Mouse (Mus musculus): ENCODE data around the gene Hivep2. TPM values are rescaled to one million over a fixed set of nuclear protein-coding genes. Genes with fewer than 3 reads are reported as not detected.

The Hivep2 gene
- 100 to 1,000 TPM; 208 to 218 TPM for total RNA-seq (2021)
- long read RNA-seq, experiment 1, full-length matches to known transcripts, result 2 of 64 reads
- long read RNA-seq, experiment 1, partial matches to known transcripts, result 22 of 64 reads
- long read RNA-seq, experiment 1, other reads (novel, unspliced or antisense), result 40 of 64 reads
- long read RNA-seq, experiment 2, partial matches to known transcripts, result 9 of 33 reads
- long read RNA-seq, experiment 2, other reads (novel, unspliced or antisense), result 24 of 33 reads

DNA sequence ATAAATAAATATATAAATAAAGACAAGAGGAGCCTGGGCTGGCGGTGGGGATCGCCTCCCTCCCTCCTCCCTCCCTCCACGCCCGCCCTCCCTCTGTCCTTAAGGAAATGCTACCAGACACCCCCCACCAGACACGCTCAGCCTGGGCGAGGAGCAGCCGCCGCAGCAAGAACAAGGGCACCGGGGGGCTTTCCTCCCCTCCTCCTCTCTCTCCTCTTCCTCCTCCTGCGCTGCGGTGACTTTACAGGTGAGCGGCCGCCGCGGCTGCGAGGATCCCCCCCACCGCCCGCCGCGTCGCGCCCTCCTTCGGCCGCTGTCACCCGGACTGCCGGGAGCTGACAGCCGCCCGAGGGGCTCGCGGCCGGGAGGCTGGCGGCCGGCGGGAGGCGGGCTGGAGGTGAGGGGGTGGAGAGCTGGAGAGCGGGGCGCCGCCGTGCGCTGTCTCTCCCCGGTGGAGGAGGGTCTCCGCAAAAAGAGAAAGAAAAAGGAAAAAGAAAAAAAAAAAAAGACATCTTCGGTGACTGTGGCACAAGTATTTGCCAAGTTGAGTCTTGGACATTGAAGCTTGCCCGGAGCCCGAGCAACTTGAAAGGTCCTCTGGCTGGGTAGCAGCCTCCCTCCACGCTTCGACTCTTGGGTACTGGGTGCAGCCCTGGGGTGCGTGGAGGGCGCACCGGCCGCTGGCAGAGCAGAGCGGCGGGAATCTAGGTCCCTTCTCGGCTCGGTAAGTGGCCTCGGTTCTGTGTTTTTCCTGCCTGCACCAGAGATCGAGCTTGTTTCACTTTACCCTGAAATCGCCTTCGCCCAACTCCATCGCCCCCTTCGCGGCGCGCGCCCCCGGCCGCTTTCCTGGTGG lies at the start of gene Hivep2:
Gene Hivep2 (plus strand): TSS at position 102 of the 856 bp plus-strand sequence.
- peak; percentile 28 to 64 for DNase-seq (ENCODE audit: low spot score in 2 of 2)

DNA sequence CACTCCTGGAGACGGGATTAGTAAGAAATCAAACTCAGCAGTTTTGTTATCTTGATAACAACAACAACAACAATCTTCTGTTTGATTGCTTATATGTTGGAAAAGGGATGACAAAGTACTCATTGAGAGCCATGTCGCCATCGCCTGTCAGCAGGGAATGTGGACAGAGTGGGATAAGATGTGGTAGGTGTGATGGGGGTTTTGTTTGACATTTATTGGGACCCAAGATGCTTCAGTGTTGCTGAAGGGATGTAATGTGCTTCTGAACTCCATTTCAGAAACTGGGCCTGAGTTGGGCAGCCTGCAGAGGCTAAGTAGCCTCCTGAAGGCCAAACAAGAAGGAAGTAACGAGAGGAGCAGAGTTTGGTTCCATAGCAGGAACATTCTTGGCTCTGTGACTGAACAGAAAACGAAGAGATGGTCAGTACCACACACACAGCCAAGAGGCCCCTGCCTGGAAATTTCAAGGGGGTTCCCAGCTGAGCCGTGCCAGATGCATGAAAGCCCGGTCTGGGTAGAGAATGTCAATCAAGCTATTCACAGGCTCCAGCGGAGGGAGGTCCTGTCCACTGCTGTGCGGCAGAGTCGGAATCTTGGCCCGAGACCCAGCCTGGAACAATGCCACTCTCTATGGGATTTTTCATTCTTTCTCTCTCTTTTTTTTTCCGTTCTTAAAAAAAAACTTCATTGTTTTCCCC lies 49.1 kb upstream of the Hivep2 start:
- peak; percentile 5 to 13 for DNase-seq (ENCODE audit: low spot score in 2 of 2)

DNA sequence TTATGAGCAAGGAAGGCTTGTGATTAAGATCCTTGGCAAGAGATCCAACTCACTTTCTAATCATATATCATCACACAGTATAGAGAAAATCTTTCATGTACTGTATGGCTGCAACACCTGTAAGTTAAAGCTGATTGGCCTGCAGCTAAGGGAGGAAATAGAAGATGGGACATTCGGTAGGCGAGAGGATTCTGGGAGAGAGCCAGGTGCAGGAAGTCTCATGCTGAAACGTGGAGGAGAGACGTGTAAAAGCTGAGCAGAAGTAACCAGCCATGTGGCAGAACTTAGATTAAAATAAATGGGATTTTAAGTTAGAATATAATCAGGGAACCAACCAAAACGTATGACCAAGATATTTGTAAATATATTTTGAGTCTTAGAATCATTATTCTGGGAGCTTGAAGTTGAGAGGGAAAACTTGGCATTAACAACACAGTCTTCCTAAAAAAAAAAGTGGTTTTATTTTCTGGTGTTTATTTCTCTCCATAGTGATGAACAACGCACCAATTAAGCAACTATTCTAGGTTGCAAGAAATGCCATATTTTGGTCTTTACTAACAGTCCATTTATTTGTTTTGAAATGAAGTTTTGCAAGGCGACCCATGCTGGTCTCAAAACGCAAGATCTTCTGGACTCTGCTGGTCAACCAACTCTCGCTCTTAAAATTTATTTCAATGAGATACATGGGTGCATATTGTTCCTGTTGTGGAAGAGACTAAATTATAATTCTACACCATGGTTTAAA lies 44.1 kb upstream of the Hivep2 start:
- DNase-seq (ENCODE audit: low spot score in 2 of 2), result no peak

DNA sequence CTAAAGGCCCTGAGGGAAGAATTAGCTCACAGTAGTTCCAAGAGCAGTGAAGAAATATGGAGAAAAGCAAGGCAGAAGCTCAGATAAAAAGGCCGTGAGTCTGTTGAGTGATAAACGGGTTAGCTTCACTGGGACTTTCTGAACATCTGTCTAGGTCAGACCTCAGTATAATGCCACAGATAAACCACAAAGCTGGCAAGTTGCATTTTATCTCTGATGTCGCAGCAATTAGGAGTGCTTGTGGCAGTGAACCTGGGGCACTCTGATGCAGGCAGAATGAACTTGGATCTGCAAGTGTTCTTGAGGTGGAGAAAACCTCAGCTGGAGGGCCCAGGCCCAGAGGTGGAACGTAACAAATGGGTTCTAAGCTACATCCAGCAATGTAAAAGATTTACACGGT lies 36.6 kb upstream of the Hivep2 start:
- no peak for DNase-seq (ENCODE audit: low spot score in 2 of 2)

DNA sequence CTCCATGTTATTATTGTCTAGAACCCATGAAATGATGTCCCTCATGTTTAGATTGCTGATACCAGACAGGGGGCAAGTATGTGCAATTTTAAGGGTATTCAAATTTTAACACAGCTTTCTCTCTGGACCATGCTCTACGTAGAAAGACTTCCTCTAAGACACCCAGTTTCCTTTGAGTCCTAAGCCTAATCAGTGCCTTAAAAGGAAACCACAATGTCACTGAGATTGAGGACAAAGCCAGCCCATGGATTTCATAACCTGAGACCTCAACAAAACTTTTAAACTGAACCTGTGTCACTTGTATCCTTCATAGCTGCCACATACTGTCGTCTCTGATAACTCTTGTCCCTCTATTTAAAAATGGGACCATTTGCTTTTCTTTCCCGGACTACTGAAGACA lies 33.7 kb upstream of the Hivep2 start:
- DNase-seq (ENCODE audit: low spot score in 2 of 2), result no peak

DNA sequence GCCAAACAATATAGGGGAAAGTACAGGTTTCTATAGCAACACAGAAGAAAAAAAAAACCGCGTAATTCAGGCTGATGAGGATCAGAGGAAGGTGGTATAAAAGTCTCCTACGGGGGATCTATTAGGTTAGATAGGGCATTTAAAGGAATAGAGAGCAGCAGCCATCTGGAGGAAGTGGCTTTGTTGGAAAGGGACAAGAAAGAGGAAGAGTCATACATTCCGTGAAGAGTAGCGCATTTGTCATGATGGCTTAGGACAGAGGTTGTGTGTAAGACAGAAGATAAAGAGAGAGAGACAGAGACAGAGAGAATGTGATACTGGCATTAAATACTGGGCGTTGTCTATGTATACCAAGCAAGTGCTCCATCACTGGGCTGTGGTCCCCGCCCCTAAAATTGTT lies 32.6 kb upstream of the Hivep2 start:
- DNase-seq (ENCODE audit: low spot score in 2 of 2), result no peak

DNA sequence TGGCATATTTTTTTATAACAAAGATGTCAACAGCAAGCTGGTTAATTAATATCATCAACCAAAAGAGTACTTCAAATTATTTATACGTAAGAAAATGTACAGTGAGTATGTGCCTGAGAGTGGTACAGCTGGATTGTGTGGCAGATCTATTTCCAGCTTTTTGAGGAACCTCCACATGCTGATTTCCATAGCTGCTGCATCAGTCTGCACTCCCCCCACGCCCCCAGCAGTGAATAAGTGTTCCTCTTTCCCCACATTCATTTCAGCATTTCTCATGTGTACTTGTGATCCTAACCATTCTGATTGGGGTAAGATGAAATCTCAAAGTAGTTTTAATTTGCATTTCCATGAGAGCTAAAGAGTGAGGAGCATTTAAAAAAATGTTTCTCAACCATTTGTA lies 30.2 kb upstream of the Hivep2 start:
- DNase-seq (ENCODE audit: low spot score in 2 of 2), result peak in 1 of 2 experiments; percentile 6

DNA sequence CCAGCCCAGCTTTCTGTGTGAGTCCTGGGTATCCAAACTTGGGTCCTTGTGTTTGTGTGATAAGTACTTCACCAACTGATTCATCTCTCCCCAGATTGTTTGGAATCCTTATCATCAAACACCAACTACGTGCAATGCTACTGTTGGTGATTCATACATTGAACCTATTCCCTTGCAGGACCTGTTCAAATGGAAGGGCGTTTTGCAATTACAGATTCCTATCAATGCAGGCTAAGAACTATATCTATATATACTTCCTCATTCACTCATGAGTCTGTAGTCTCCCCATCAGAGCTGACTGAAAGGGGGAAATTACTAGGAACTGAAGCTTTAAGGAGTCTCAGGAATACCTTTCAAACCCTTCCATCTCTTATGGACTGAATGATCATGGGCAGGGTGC lies 24.5 kb upstream of the Hivep2 start:
- no peak for DNase-seq (ENCODE audit: low spot score in 2 of 2)

DNA sequence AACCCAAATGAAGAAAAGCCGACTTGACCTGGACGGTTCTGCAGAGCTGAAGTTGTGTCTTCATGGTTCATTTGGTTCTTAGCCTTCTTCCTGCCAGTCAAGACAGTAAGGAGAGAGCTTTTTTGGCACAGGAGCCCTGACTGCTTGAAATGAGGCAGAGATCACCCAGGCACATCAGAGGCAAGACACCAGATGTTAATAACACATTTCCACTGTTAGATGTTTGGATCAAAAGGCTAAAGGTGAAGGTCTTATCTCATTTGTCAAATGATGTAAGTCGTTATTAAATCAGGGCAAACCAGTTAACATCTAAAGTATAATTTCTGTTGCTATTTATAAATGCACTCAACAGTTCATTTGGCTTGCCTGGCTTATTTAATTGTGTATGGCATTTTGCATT lies 22.2 kb upstream of the Hivep2 start:
- no peak for DNase-seq (ENCODE audit: low spot score in 2 of 2)

DNA sequence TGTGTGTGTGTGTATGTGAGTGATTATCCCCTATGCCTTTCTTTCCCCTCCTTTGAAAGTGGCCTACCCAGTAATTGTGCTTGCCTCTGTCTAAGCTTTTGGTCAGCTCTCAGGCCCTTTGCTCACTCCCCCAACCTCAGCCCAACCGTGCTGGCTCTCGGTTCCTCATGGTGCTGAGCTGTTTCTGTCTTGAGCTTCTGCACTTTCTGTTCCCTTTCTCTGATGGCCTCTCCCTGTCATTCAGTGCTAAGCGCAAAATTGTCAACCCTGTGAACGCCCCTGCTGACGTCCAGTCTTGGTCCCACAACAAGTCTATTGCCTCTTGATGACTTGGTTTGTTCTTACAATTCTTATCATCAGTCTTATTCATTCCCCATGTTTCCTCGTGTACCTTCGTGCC lies 19.4 kb upstream of the Hivep2 start:
- no peak for DNase-seq (ENCODE audit: low spot score in 2 of 2)

DNA sequence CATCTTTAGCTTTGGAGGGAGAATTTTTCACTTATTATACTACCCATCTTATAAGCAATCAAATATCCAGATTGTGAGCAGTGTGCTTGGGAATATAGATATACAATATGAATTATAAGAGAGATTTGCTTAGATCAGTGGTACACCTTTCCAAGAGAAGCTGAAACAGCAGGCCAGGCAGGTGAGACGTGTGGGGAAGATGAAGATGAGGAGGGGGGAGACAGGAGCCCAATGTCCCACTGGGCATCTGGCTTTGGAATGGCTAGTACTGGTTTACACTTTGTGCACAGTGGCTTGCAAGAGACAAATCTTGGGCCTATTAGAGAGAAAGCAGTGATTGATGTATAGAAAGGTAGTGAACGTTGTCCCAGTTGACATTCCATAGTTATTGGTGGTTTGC lies 2.9 kb upstream of the Hivep2 start:
- DNase-seq (ENCODE audit: low spot score in 2 of 2), result no peak

DNA sequence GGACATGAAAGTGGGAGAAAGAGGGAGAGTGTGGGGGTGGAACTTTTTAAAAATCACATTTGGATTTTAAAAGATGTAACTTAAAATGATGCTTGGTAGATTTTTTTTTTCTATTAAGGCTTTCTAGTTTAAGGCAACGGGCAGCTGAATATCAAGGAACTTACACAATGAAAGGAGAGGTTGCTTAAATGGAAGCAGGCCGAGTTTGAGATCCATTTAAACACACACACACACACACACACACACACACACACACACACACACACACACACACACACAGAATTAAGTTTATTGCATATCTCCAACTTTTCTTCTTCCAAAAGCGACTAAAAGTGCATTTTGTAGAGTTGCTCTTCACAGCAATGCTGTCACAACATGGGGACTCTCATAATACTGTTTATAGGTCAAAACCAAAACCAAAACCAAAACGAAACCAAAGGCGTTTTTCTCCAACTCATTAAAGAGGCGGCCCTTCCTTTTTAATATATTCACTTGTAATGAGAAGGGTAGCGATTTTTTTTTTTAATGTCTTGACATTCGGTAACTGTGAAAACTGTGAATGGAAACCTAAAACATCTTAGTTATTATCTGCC lies 1.9 kb upstream of the Hivep2 start:
- no peak for DNase-seq (ENCODE audit: low spot score in 2 of 2)

DNA sequence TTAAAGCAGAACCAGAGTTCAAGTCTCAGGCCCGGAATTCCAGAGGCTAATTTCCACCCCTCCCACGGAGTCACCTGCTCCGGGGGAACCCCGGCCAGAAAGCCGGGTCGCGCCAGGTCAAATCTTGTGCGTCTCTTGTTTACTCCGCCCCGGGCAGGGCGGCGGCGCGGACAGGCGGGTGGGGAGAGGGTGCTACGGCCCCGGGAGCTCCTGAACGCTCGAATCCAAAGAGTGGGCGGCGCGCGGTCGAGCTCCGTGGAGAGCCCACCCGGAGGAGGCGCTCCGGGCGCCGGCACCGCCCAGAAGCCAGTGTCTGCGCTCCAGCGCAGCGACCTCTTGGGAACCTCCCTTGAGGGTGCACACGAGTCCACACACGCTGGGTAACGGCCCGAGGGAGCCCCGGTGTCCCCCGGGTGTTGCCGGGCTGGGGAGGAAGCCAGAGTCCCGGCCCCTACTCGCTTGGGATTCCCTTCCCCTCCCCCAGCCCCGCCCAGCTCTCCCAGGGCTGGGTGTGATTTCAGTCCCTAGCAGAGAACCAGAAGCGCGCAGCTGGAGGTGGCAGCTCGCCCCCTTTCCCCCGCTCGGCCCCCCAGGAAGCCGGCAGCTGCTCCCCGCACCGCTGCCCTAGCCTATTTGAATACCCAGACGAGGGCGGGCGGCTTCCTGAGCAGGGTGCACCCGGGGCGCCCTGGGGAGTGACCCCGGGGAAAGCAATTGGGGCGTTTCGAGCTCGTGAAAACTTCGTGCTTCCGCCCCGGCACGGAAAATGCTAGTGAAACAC lies 1.2 kb upstream of the Hivep2 start:
- DNase-seq (ENCODE audit: low spot score in 2 of 2), result peak; percentile 65 to 79

DNA sequence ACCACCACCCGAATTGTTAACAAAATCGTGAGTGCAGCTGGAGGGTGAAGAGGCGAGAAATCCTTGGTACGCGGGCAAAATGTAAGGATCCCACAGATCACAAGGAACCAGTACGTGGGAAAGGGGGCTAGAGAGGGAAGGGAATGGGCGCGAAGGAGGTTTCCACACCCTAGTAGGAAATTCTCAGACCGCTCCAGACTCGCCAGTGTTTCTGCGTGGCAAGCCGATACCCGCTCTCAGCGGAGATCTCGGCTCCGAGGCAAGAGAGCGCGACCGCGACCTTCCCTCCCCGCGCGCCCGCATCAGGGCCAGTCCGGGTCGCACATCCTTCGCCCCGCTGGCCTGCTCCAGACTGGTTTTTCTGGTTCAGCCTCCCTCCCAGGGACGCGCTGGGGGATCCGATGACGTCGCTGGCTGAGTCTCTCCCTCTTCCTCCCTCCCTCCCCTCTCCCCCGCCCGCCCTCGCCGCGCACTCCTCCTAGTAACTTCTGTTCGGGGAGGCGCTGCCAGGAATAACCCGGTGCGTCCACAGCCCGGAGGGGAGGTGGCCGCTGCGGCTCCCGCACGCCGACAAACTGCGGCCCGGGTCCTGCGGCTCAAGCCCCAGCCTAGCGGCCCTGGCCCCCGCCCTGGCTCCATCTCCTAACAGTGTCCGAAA lies 430 bp upstream of the Hivep2 start:
- DNase-seq (ENCODE audit: low spot score in 2 of 2), result peak; percentile 84 to 88

DNA sequence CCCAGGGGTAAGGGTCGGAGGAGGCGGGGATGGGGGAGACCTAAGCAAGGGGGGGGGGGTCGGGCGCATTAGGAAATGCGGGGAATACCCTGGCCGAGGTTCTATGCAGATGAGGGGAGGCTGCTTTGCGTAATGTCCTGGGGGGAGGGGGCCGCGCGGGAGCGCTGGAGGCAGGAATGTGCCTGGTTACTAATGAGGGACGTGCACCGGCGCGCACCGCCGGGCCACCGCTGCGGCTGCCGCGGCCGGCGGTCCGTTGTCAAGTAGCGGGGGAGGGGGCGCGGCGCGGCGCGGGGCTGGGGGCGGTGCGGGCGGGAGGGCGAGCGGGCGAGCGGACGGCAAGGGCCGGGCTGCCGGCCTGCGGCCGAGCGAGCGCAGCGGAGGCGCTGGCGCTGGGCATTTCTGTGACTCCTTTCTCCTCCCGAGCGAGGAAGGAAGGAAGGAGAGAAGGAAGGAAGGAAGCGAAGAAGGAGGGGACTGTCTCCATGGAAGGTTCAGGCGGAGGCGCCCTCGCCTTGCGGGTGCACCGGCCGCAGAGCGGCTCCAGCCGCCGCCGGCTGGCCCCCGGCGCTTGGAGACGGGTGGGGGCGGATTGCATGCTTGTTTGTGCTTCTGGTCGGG lies 1.1 kb downstream of the Hivep2 start:
- peak; percentile 69 to 76 for DNase-seq (ENCODE audit: low spot score in 2 of 2)

DNA sequence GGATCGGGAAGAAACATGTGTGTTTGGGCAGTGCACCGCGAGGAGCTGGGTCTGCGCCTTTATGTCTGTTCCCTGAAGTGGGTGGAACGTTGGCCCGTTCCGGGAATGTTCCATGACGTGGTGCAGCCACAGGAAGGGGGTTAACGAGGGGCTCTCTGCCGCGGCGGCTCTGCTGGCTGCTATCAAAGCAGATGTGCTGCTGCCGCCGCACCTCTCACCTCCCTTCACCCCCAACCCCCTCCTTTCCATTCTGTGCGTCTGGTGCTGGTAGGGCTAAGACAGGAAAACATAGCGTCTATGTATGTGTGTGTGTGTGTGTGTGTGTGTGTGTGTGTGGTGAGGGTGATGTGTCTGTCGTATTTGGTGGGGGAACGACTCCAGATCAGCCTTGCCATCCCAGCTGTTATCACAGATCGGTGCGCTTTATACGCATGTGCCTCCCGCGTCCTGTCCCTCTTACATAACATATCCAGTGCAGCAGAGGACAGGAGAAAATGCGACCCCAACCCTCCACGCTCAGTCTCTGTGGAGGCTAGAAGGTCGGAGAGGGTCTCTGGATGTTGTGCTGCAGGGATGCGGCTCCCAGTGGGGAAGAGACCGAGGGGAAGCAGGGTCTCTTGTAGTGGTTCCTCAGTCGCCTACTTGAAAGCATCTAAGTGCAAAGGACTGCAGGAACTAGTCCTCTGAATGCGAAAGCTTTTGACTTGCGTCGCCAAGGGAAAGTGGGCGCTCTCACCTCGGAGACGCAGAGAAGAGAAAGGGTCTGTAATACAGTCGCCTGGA lies 1.8 kb downstream of the Hivep2 start:
- peak; percentile 71 to 80 for DNase-seq (ENCODE audit: low spot score in 2 of 2)

DNA sequence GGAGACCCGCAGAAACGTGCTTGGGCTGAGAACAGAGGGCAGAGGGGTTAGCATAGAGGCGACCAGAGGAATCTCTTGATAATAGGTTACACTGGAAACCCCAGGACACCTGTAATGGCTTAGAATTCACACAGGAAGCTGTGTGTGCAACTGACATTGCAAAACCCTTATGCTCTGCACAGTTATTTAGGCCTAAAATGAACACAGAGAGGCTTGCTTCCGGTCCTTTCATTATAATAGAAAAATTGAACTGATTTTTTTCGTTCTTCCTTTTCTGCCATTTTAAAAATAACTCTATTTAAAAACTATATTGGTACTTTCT lies 2.3 kb downstream of the Hivep2 start:
- no peak for DNase-seq (ENCODE audit: low spot score in 2 of 2)

DNA sequence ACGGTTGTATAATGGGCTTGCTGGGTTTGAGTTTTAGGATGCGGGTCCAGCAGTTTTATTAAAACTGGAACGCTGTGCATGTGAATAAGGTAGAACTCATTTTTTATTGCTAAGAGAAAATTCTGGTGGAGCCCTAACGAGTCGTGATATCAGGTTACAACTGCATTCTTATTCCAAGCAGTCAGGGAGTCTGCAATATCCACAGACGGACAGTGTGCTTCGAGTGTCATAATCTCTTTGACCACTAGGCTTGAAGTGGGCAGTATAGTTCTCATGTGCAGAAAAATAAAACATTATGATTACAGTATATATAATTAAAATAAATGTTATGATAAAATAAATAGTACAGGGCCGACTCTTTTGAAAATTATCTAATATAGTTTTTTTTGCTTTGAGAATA lies 3.1 kb downstream of the Hivep2 start:
- DNase-seq (ENCODE audit: low spot score in 2 of 2), result no peak

DNA sequence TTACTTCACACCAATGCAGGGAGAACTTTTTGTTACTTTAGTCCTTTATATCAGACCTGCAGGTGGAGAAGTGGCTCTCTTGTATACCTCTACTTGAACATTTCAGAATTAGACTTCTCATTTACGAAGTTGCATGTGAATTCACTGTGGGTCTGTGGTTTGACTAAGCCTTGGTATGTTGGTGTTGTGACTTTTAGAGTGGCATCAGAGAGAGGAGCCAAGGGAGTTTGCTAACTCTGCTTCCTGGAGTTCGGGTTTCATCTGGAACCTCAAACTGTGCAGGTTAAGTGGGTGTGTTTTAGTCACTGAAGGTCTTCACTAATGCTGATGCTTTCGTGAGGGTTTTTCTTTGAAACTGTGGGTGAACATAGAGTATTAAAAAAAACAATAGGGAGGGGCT lies 4.4 kb downstream of the Hivep2 start:
- DNase-seq (ENCODE audit: low spot score in 2 of 2), result no peak
